Mouse (Mus musculus): ENCODE measurements around the gene Krt32.

The Krt32 gene

GRCm38 (mm10) chr11:100055686-100056655, 32.1 kb downstream of the Krt32 start:
- DNase-seq (ENCODE audit: low read depth, low spot score), result no peak

DNA sequence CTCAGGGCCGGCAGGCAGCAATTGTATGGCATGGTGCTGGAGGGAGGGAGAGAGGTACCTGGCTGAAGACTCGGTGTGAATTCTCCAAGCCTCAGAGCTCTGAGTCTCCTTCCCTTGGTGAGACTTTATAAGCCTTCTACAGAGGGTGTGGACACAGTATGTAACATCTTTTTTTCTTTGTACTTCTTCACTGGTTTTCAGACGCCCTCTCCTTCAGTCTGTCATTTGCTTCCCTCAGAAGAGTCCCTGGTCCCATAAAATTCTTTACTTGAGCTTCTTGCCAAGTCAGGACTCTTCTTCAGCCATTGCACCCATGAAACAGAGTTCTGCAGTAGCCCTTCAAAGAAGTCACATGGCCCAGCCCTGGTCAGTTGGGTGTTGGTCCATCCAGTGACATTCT, 37.6 kb downstream of the Krt32 start, which contains the start of gene Krt31:
Gene Krt31 (minus strand): TSS at position 101 of the 400 bp plus-strand sequence.
- no peak for DNase-seq (ENCODE audit: low read depth, low spot score)

DNA sequence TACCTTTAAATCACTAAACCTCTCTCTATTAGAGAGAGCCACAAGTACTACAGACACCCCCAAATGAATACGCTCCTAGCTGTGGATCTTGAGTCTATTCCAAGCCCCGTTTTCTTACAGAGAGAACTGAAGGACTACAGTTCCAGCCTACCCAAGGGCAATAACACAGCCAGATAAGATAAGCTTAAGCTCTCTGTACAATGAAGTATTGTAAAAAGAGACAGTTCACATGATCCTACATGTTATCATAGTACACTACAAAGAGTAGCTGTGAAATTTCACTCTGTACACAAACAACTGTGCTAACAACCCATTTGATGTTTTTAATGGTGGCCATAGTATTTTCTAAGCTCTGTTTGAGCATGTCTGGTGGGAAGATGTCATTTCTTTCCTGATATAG, 40.8 kb downstream of the Krt32 start:
- DNase-seq (ENCODE audit: low read depth, low spot score), result no peak

DNA sequence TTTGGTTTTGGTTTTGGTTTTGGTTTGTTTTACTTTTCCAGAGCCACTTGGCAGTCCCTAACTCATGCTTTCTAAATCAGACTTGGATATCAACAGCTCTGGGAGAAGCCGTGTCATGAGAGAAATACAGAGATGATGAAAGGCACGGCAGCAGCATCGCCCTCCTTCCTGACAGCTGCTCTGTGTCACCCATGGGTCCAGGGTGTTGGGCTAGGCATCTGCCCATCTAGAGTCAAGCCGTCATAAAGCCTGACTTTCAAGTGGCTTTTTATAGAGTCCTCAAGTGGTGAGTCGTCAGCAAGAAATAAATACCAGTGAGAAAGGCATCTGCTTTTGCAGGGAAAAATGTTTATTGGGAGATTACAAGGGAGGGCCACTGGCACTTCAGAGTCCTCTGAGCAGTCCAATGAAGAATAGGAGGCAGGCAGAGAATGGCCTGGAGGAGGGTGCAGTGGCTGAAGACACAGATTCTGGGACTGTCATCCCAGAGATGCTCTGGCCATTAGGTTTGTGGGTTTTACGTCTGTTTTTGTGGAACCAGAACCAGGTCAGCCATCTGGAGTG, 41.6 kb downstream of the Krt32 start:
- DNase-seq (ENCODE audit: low read depth, low spot score), result no peak

- no peak for DNase-seq (ENCODE audit: low read depth, low spot score)
These were observed 46.6 kb downstream of the Krt32 start, which contains the start of gene Krt34 for GRCm38 (mm10) chr11:100041454-100041853. Krt34 (minus strand) TSS chr11:100041554.
